Mouse (Mus musculus): Measurements from ENCODE around the gene Rcor3. TPM values are rescaled to one million over a fixed set of nuclear protein-coding genes. Genes with fewer than 3 reads are reported as not detected.

Rcor3 gene
- 31.1 and 32.4 TPM in 2 replicates for polyA plus RNA-seq (2015; fragmentation: Nextera tagmentation; extraction: Ambion mirVana)

DNA sequence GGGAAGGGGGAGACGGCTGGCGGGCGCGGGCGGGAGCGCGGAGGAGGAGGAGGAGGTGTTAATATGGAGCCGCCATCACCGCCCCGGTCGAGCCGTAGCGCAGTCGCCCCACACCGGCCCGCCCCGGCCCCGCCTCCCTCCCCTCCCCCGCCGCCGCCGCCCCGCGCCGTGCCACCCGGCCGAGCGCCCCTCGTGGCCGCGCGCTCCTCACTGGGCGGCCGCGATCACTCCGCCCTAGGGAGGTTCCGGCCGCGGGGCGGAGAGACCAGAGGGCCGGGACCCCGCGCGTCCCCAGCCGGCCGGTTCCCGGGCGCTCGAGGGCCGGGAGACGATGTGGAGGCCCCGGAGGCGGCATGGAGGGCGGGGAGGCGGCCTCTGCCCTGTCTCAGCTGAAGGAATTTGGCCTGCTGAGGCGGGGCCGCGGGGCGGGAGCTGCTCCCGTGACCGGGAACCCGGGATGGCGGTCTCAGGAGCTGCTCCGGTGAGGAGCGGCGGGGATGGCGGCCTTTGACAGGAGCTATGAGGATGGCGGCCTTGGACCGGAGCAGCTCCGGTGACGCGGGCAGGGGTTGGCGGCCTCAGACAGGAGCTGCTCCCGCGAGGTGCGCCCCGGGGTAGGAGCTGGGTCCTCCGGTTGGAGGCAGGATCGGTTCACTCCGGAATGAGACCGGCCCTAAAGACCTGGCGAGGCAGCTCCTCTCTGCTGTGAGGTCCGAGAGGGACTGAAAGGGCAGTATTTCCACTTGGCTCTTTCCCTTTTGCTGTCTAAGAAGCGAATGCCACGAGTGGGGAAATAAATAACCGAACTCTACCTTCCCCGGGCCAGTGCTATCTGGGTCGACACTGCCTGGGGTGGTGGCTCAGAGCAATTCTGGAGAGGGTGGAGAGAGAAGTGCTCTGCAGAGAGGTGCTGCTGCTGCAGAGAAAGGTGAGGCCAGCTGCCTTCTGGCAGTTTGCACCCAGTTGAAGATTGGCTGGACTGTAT is at the start of gene Rcor3:
Gene Rcor3 (minus strand): TSS at position 137 of the 985 bp plus-strand sequence.
- ATAC-seq (replicated peaks; ENCODE audit: insufficient number of reproducible peaks, insufficient read depth, low FRiP score, low read depth) = peak; percentile 81

GRCm38 (mm10) chr1:192181696-192182257 is 43.9 kb upstream of the Rcor3 start:
- H3K27ac ChIP-seq = no peak overlapping the region
- no peak overlapping the region for H3K4me2 ChIP-seq
- no peak overlapping the region for H3K9ac ChIP-seq
- WGBS = 65% methylated on average over 4 of the region's 4 CpGs
- H3K9me3 ChIP-seq (replicated peaks) = no peaks in the 10 kb centered on the region
- H3K36me3 ChIP-seq = no peaks in the 10 kb centered on the region
- no peak for ATAC-seq (replicated peaks; ENCODE audit: insufficient number of reproducible peaks, insufficient read depth, low FRiP score, low read depth)
- H3K4me3 ChIP-seq = no peak overlapping the region
- H3K4me1 ChIP-seq (replicated peaks) = peaks cover 4% of the 10 kb centered on the region; the same call in 1 of the 2 replicates
- no peaks in the 10 kb centered on the region for H3K27me3 ChIP-seq

More for the DNA sequence above, at the start of gene Rcor3:
- under 1% methylated on average over 56 of the region's 88 CpGs for WGBS
- Histone ChIP-seq H3K4me1 (replicated peaks) (peaks cover 13% of the 10 kb centered on the region), H3K9ac (peak within 1 kb of the TSS; percentile 92), H3K36me3 (0 out of 2 replicates have a peak, but pooled peaks cover 5% of the 10 kb centered on the region), H3K4me2 (peak within 1 kb of the TSS; percentile 93), H3K27me3 (no peaks in the 10 kb centered on the region), H3K27ac (peak within 1 kb of the TSS; percentile 99), H3K4me3 (peak within 1 kb of the TSS; percentile 80), H3K9me3 (replicated peaks) (no peaks in the 10 kb centered on the region)

- no peak overlapping the region for H3K4me3 ChIP-seq
- H3K9me3 ChIP-seq (replicated peaks) = no peaks in the 10 kb centered on the region
- no peak for ATAC-seq (replicated peaks; ENCODE audit: insufficient number of reproducible peaks, insufficient read depth, low FRiP score, low read depth)
- H3K27me3 ChIP-seq = no peaks in the 10 kb centered on the region
- 25% methylated on average over 3 of the region's 3 CpGs for WGBS
- no peak overlapping the region for H3K4me2 ChIP-seq
- H3K9ac ChIP-seq = no peak overlapping the region
- no peak overlapping the region for H3K27ac ChIP-seq
- H3K36me3 ChIP-seq = no peaks in the 10 kb centered on the region
- peaks cover 4% of the 10 kb centered on the region; the same call in 1 of the 2 replicates for H3K4me1 ChIP-seq (replicated peaks)
Measured at GRCm38 (mm10) chr1:192179877-192180276, 42.0 kb upstream of the Rcor3 start.

GRCm38 (mm10) chr1:192171477-192171876 is 33.6 kb upstream of the Rcor3 start:
- H3K36me3 ChIP-seq = no peaks in the 10 kb centered on the region
- no peaks in the 10 kb centered on the region for H3K9me3 ChIP-seq (replicated peaks)
- H3K4me1 ChIP-seq (replicated peaks) = no peaks in the 10 kb centered on the region
- ATAC-seq (replicated peaks; ENCODE audit: insufficient number of reproducible peaks, insufficient read depth, low FRiP score, low read depth) = no peak
- WGBS = 76% methylated on average over 3 of the region's 3 CpGs
- no peaks in the 10 kb centered on the region for H3K27me3 ChIP-seq
- H3K9ac ChIP-seq = no peak overlapping the region
- H3K4me2 ChIP-seq = no peak overlapping the region
- no peak overlapping the region for H3K27ac ChIP-seq
- no peak overlapping the region for H3K4me3 ChIP-seq

DNA sequence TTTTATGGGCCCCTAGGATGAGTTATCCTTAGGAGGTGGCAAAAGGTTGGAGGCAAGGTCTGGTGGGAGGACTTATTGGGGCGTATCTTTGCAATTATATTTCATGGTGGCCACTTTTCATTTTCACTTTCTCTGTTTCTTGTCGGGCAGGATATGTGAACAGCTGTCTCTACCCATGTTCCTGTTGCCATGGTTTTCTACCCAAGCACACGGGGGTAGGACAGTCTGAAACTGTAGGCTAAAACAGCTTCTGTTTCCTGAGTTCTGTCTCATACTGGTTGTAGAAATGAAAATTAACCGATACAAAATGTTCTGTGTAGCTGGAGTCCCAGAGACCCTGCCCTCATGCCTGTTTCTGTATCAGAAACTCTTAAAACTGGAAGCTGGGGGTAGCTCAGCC is 13.3 kb upstream of the Rcor3 start:
- no peak for ATAC-seq (replicated peaks; ENCODE audit: insufficient number of reproducible peaks, insufficient read depth, low FRiP score, low read depth)
- Histone ChIP-seq H3K36me3 (no peaks in the 10 kb centered on the region), H3K4me2 (no peak overlapping the region), H3K4me3 (no peak overlapping the region), H3K9ac (no peak overlapping the region), H3K27me3 (no peaks in the 10 kb centered on the region), H3K9me3 (replicated peaks) (0 out of 2 replicates have a peak, but pooled peaks cover 3% of the 10 kb centered on the region), H3K27ac (no peak overlapping the region), H3K4me1 (replicated peaks) (no peaks in the 10 kb centered on the region)
- WGBS = 84% methylated on average over 4 of the region's 4 CpGs

DNA sequence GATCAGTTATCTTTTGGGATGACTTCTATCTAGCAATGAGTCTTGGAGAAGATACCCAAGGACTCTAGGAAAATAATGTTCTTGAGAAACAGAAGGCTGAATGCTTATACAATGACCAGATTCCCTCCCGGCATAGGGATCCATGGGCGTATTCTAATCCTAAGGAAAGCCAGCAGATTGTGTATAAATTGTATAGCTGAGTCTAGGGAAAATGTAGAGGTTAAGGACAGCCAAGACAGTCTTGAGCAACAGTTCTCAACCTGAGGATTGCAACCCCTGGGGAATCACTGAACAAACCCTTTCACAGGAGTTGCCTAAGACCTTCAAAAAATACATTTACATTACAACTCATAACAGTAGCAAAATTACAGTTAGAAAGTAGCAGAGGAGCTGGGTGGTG is 2.5 kb upstream of the Rcor3 start:
- ATAC-seq (replicated peaks; ENCODE audit: insufficient number of reproducible peaks, insufficient read depth, low FRiP score, low read depth) = no peak

GRCm38 (mm10) chr1:192137291-192137925 is 454 bp downstream of the Rcor3 start:
- H3K9ac ChIP-seq = peak overlapping the region; percentile 92
- H3K4me1 ChIP-seq (replicated peaks) = peaks cover 13% of the 10 kb centered on the region
- under 1% methylated on average over 52 of the region's 61 CpGs for WGBS
- H3K27ac ChIP-seq = peak overlapping the region; percentile 99
- no peaks in the 10 kb centered on the region for H3K27me3 ChIP-seq
- 0 out of 2 replicates have a peak, but pooled peaks cover 5% of the 10 kb centered on the region for H3K36me3 ChIP-seq
- H3K4me3 ChIP-seq = peak overlapping the region; percentile 80
- H3K9me3 ChIP-seq (replicated peaks) = no peaks in the 10 kb centered on the region
- peak; percentile 38 for ATAC-seq (replicated peaks; ENCODE audit: insufficient number of reproducible peaks, insufficient read depth, low FRiP score, low read depth)
- peak overlapping the region; percentile 93 for H3K4me2 ChIP-seq

More for the DNA sequence above, 2.5 kb upstream of the Rcor3 start:
- no peak overlapping the region for H3K4me2 ChIP-seq
- H3K27me3 ChIP-seq = no peaks in the 10 kb centered on the region
- no peak overlapping the region for H3K4me3 ChIP-seq
- no peaks in the 10 kb centered on the region for H3K9me3 ChIP-seq (replicated peaks)
- H3K9ac ChIP-seq = no peak overlapping the region
- H3K27ac ChIP-seq = no peak overlapping the region
- no peaks in the 10 kb centered on the region for H3K36me3 ChIP-seq
- H3K4me1 ChIP-seq (replicated peaks) = peaks cover 11% of the 10 kb centered on the region
- 99% methylated on average over 2 of the region's 2 CpGs for WGBS

GRCm38 (mm10) chr1:192136561-192137290 is 1.1 kb downstream of the Rcor3 start:
- ATAC-seq (replicated peaks; ENCODE audit: insufficient number of reproducible peaks, insufficient read depth, low FRiP score, low read depth) = peak; percentile 82
- peaks cover 13% of the 10 kb centered on the region for H3K4me1 ChIP-seq (replicated peaks)
- no peaks in the 10 kb centered on the region for H3K27me3 ChIP-seq
- H3K9me3 ChIP-seq (replicated peaks) = no peaks in the 10 kb centered on the region
- peak overlapping the region; percentile 93 for H3K4me2 ChIP-seq
- WGBS = under 1% methylated on average over 52 of the region's 55 CpGs
- peak overlapping the region; percentile 92 for H3K9ac ChIP-seq
- H3K27ac ChIP-seq = peak overlapping the region; percentile 99
- H3K4me3 ChIP-seq = peak overlapping the region; percentile 80
- 0 out of 2 replicates have a peak, but pooled peaks cover 5% of the 10 kb centered on the region for H3K36me3 ChIP-seq

- Histone ChIP-seq H3K4me2 (no peak overlapping the region), H3K27me3 (no peaks in the 10 kb centered on the region), H3K4me3 (no peak overlapping the region), H3K9ac (no peak overlapping the region), H3K9me3 (replicated peaks) (no peaks in the 10 kb centered on the region), H3K27ac (no peak overlapping the region), H3K4me1 (replicated peaks) (peaks cover 2% of the 10 kb centered on the region; the same call in 1 of the 2 replicates), H3K36me3 (peaks cover 29% of the 10 kb centered on the region)
- no peak for ATAC-seq (replicated peaks; ENCODE audit: insufficient number of reproducible peaks, insufficient read depth, low FRiP score, low read depth)
- WGBS = 90% methylated on average over 1 of the region's 1 CpGs
Measured at GRCm38 (mm10) chr1:192130202-192130601, 7.7 kb downstream of the Rcor3 start.

GRCm38 (mm10) chr1:192128343-192128742 is 9.5 kb downstream of the Rcor3 start:
- Histone ChIP-seq H3K27ac (no peak overlapping the region), H3K9me3 (replicated peaks) (no peaks in the 10 kb centered on the region), H3K27me3 (no peaks in the 10 kb centered on the region), H3K36me3 (peaks cover 42% of the 10 kb centered on the region), H3K4me3 (no peak overlapping the region), H3K4me1 (replicated peaks) (no peaks in the 10 kb centered on the region), H3K9ac (no peak overlapping the region), H3K4me2 (no peak overlapping the region)
- WGBS = 86% methylated on average over 8 of the region's 8 CpGs
- ATAC-seq (replicated peaks; ENCODE audit: insufficient number of reproducible peaks, insufficient read depth, low FRiP score, low read depth) = no peak
